Mouse (Mus musculus): ENCODE results near the gene Kcnk12. TPM values are rescaled to one million over a fixed set of nuclear protein-coding genes. Genes with fewer than 3 reads are reported as not detected.

Kcnk12 gene
- polyA plus RNA-seq, 1 experiment: 1.1 TPM

DNA sequence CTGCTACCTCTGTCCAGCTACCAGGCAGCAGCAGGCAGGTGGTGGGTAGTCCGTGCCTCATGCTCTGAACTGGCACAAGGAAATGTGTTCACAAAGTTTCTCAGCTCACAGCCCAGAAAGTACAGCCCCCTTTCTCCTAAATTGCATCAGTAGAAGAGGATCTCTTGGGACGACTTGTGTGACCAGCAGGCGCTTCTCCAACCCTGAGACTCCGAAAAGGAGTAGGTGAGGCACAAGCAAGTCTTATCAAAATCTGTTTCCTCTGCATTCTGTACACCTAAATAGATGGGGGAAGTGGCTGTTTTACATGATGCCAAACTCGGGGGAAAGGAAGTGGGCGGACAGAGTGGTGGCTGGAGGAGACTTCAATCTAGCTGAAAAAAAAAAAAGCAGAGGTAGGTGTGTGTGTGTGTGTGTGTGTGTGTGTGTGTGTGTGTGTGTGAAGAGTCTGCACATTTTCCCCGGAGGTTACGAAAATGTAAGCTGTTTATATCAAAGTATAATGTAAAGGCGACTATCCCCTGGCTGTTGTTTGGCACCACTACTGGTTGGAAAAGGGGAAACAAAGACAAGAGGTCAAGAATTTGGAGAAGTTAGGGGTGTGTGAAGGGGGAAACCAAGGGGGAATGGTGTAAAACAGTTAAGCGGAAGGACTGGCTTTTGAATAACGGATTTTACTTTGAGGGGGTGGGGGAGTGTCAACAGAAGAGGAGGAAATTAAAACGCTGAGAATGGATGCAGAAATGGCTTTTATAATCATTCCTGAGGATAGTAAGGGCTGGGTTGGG, 1.7 kb downstream of the Kcnk12 start:
- no peak overlapping the region for H3K4me3 ChIP-seq (ENCODE audit: extremely low read depth, insufficient read depth, insufficient read length)
- peaks cover 21% of the 10 kb centered on the region for H3K27me3 ChIP-seq (ENCODE audit: control insufficient read depth, insufficient read depth, low read length)
- no peaks in the 10 kb centered on the region for H3K36me3 ChIP-seq (ENCODE audit: control insufficient read depth, insufficient read depth, low read length)
- H3K4me1 ChIP-seq (ENCODE audit: control insufficient read depth, insufficient read depth, insufficient read length): peaks cover 7% of the 10 kb centered on the region
- 2% methylated on average over 12 of the region's 12 CpGs for WGBS
- no peak for TF ChIP-seq POLR2A (IDR thresholded peaks at IDR 0.05; ENCODE audit: low read depth, low read length)
- TF ChIP-seq CTCF (IDR thresholded peaks at IDR 0.05; ENCODE audit: extremely low read depth, insufficient read depth, insufficient read length, insufficient replicate concordance): no peak
- no peak overlapping the region for H3K27ac ChIP-seq (ENCODE audit: insufficient read depth, low read length)
- no peak for DNase-seq (ENCODE audit: low read depth in 1 of 2, low spot score in 2 of 2)

DNA sequence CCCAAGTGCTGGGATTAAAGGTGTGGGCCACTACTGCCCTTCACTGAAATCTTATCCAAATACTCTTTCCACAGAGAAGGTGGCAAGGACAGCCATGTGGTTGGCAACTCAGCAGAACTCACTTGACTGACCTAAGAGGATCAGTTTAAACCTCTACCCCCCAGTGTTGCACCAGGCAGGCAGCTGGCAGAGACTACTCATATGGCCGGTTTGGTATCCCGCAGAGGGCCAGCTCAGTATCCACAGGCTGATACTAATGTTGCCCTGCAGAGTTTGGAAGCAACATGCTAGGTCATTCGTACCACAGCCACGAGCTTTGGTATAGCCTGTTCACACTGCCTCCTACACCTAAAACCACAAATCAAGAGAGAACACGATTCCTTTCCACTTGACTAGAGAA, 3.0 kb downstream of the Kcnk12 start:
- H3K27ac ChIP-seq (ENCODE audit: insufficient read depth, low read length): no peak overlapping the region
- TF ChIP-seq CTCF (IDR thresholded peaks at IDR 0.05; ENCODE audit: extremely low read depth, insufficient read depth, insufficient read length, insufficient replicate concordance) (no peak), POLR2A (IDR thresholded peaks at IDR 0.05; ENCODE audit: low read depth, low read length) (no peak)
- H3K4me3 ChIP-seq (ENCODE audit: extremely low read depth, insufficient read depth, insufficient read length): no peak overlapping the region
- H3K27me3 ChIP-seq (ENCODE audit: control insufficient read depth, insufficient read depth, low read length): peaks cover 21% of the 10 kb centered on the region
- no peak for DNase-seq (ENCODE audit: low read depth in 1 of 2, low spot score in 2 of 2)
- H3K36me3 ChIP-seq (ENCODE audit: control insufficient read depth, insufficient read depth, low read length): no peaks in the 10 kb centered on the region
- WGBS: 51% methylated on average over 5 of the region's 5 CpGs
- peaks cover 7% of the 10 kb centered on the region for H3K4me1 ChIP-seq (ENCODE audit: control insufficient read depth, insufficient read depth, insufficient read length)

DNA sequence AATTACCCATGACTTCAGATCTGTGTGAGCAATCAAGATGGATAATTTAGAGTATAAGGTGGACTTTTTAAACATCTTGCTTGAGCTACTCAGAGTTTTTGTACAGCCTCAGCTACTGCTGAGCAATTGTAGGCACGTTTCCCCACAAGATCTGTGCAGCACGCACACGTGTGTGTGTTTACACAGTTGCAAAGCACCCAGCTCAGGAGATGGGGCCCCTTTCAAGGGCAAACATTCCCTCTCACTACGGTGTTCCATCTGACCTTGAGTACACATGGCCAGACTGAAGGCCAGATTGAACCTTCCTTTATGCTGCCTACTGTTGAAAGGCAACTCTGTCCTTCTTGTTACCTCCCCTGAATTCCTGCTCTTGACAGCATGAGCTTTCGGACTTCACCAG, 4.5 kb downstream of the Kcnk12 start:
- Histone ChIP-seq H3K4me3 (ENCODE audit: extremely low read depth, insufficient read depth, insufficient read length) (no peak overlapping the region), H3K27me3 (ENCODE audit: control insufficient read depth, insufficient read depth, low read length) (peaks cover 18% of the 10 kb centered on the region), H3K36me3 (ENCODE audit: control insufficient read depth, insufficient read depth, low read length) (no peaks in the 10 kb centered on the region), H3K27ac (ENCODE audit: insufficient read depth, low read length) (no peak overlapping the region), H3K4me1 (ENCODE audit: control insufficient read depth, insufficient read depth, insufficient read length) (peaks cover 5% of the 10 kb centered on the region)
- DNase-seq (ENCODE audit: low read depth in 1 of 2, low spot score in 2 of 2): no peak
- TF ChIP-seq CTCF (IDR thresholded peaks at IDR 0.05; ENCODE audit: extremely low read depth, insufficient read depth, insufficient read length, insufficient replicate concordance): no peak
- no peak for TF ChIP-seq POLR2A (IDR thresholded peaks at IDR 0.05; ENCODE audit: low read depth, low read length)
- 76% methylated on average over 5 of the region's 5 CpGs for WGBS

DNA sequence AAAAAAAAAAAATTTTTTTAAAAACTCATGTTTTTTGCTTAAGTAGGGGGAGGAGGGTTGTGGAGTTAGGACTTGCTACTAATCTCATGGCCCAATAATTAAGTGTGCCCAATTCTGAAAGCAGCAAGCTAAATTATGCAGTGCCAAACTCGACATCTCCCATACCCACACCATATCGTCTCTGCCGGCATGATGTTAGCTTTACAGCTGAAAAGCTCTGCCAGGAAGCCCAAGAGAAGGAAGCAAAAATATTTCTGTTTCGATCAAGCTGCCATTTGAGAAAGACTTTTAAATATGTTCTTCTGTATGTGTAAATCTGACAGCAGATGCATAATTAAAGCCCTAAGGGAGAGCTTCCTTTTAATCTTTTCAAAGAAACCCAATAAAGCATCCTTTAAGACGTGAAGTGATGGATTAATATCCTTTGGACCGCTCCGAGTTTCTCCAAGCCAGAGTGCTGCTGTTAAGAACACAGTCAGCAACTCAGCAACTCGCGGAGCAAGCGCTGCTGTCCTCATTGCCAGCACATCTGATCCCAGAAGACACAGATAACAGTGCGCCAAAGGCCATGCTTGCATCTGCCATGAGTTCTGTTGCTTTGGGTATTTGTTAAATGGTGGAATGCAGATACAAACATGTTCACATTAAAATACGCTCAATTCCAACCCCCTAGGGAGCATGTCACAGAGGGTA, 5.0 kb downstream of the Kcnk12 start:
- H3K27ac ChIP-seq (ENCODE audit: insufficient read depth, low read length): no peak overlapping the region
- H3K4me1 ChIP-seq (ENCODE audit: control insufficient read depth, insufficient read depth, insufficient read length): peaks cover 2% of the 10 kb centered on the region; the same call in 1 of the 2 replicates
- DNase-seq (ENCODE audit: low read depth in 1 of 2, low spot score in 2 of 2): no peak
- H3K4me3 ChIP-seq (ENCODE audit: extremely low read depth, insufficient read depth, insufficient read length): no peak overlapping the region
- 79% methylated on average over 12 of the region's 12 CpGs for WGBS
- TF ChIP-seq POLR2A (IDR thresholded peaks at IDR 0.05; ENCODE audit: low read depth, low read length): no peak
- no peak for TF ChIP-seq CTCF (IDR thresholded peaks at IDR 0.05; ENCODE audit: extremely low read depth, insufficient read depth, insufficient read length, insufficient replicate concordance)
- peaks cover 13% of the 10 kb centered on the region for H3K27me3 ChIP-seq (ENCODE audit: control insufficient read depth, insufficient read depth, low read length)
- H3K36me3 ChIP-seq (ENCODE audit: control insufficient read depth, insufficient read depth, low read length): no peaks in the 10 kb centered on the region

DNA sequence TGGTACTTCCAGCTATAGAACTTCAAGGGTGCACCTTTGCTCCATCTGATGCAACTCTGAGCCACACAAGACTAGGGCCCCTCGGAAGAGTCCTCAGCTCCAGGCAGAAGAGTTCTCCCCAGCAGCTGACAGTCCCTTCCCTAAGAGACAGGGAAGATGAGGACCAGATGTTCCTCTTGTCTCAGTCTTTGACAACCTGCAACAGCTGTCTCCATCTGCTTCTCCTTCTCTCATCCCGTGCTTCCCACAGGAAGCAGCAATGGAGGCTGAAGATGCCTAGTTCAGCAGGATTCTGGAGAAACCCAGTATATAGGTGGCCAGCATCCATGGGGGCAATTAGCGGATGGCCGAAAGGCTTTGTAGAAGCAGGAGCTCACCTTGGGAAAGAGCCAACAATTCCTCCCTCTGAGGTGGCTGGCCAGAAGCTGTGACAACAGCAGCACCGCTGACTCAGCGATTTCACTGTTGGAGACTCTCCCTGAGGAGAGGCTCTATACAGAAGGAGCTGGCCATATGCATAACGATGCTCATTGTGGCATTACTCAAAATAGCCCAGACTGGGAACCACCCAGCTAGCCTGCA, 6.2 kb downstream of the Kcnk12 start:
- H3K27me3 ChIP-seq (ENCODE audit: control insufficient read depth, insufficient read depth, low read length): peaks cover 3% of the 10 kb centered on the region
- WGBS: 81% methylated on average over 7 of the region's 7 CpGs
- H3K4me1 ChIP-seq (ENCODE audit: control insufficient read depth, insufficient read depth, insufficient read length): no peaks in the 10 kb centered on the region
- no peak overlapping the region for H3K27ac ChIP-seq (ENCODE audit: insufficient read depth, low read length)
- H3K36me3 ChIP-seq (ENCODE audit: control insufficient read depth, insufficient read depth, low read length): no peaks in the 10 kb centered on the region
- no peak for DNase-seq (ENCODE audit: low read depth in 1 of 2, low spot score in 2 of 2)
- TF ChIP-seq CTCF (IDR thresholded peaks at IDR 0.05; ENCODE audit: extremely low read depth, insufficient read depth, insufficient read length, insufficient replicate concordance): no peak
- TF ChIP-seq POLR2A (IDR thresholded peaks at IDR 0.05; ENCODE audit: low read depth, low read length): no peak
- no peak overlapping the region for H3K4me3 ChIP-seq (ENCODE audit: extremely low read depth, insufficient read depth, insufficient read length)

DNA sequence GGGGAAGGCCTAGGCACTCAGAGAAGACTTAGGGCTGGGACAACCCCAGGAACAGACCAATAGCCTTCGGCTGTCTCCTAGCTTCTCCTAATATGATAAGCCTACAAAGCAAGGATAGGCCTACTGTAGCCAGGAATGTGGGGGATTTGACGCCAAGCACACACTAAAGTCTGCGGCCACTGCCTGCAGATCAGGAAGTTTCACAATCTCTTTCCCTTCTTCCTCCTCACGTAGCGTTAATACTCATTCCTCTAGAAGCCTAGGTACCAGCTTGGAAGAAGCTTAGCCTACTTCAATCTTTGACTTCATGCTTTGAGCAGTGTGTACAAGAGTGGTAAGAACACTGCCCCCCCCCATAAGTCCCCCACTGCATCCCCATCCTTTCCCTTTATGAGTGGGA, 7.1 kb downstream of the Kcnk12 start:
- Histone ChIP-seq H3K4me1 (ENCODE audit: control insufficient read depth, insufficient read depth, insufficient read length) (no peaks in the 10 kb centered on the region), H3K27ac (ENCODE audit: insufficient read depth, low read length) (no peak overlapping the region), H3K4me3 (ENCODE audit: extremely low read depth, insufficient read depth, insufficient read length) (no peak overlapping the region), H3K36me3 (ENCODE audit: control insufficient read depth, insufficient read depth, low read length) (no peaks in the 10 kb centered on the region), H3K27me3 (ENCODE audit: control insufficient read depth, insufficient read depth, low read length) (peaks cover 2% of the 10 kb centered on the region; the same call in 1 of the 2 replicates)
- no peak for DNase-seq (ENCODE audit: low read depth in 1 of 2, low spot score in 2 of 2)
- WGBS: 80% methylated on average over 5 of the region's 5 CpGs
- TF ChIP-seq CTCF (IDR thresholded peaks at IDR 0.05; ENCODE audit: extremely low read depth, insufficient read depth, insufficient read length, insufficient replicate concordance) (no peak), POLR2A (IDR thresholded peaks at IDR 0.05; ENCODE audit: low read depth, low read length) (no peak)

All from spleen, adult 2 months (tissue).